Mouse (Mus musculus): ENCODE results near the gene Zfp503. TPM values are rescaled to one million over a fixed set of nuclear protein-coding genes. Genes with fewer than 3 reads are reported as not detected.
A peak's percentile ranks its signal among the peaks of the same experiment; 100 is the strongest.

Zfp503 gene
- polyA plus RNA-seq, 2 experiments: 0.43 to 0.77 TPM

DNA sequence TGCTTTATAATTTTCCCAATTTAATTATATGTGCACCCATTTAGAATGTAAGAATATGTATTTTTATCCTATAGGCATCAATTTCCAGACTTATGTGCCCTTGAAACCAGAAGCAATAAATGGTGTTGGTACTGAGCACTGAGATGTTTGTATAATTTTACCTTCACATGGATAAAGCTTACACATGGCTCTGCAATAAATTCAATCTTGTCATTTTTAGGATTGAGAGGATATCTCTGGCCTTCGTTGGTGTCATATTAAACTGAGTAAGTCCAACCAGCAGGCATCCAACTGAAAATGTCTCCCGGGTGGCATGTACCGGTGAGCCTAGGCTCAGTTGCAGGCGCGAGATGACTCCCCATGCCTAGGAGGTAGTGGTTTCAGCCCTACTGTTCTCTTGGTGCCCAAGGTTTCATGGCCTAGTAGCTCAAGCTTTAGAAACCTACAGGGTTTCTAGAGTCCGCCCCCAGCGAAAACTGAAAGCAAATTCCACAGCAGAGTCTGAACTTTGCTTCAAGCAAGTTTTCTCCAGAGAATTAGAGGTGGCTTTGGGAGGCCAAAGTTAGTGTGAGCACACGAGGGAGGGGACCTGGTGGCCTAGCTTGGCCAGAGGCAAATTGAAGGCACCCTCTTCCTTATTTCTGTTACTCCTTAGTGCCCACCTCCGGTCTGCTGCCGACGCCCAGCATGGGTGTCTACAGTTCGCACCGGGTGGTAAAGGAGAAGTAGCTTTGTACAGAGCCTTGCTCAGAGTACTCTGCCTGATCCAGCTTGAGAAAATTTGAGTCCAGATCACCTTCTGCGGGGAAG is 4.1 kb upstream of the Zfp503 start:
- peak overlapping the region in 1 of 2 experiments; percentile 51; a peak in 1 of 4 replicates for H3K4me3 ChIP-seq (ENCODE audit: insufficient read depth in 1 of 2, low read depth in 2 of 2, low read length in 2 of 2)
- no peak overlapping the region for H3K9ac ChIP-seq (replicated peaks)
- 15% methylated on average over 14 of the region's 14 CpGs for WGBS (ENCODE audit: insufficient replicate concordance)
- peak overlapping the region; percentile 68 for H3K4me2 ChIP-seq (ENCODE audit: low read depth)
- no peak overlapping the region for H3K27ac ChIP-seq
- no peak for TF ChIP-seq EP300 (IDR thresholded peaks at IDR 0.05; ENCODE audit: low read depth)
- TF ChIP-seq CTCF (IDR thresholded peaks at IDR 0.05; ENCODE audit: low read depth): no peak
- no peak for ATAC-seq (ENCODE audit: insufficient read depth)
- H3K4me1 ChIP-seq (replicated peaks; ENCODE audit: control insufficient read depth in 2 of 2, insufficient read depth in 2 of 2, low read length in 1 of 2): no peaks in the 10 kb centered on the region
- no peaks in the 10 kb centered on the region for H3K36me3 ChIP-seq (replicated peaks; ENCODE audit: control insufficient read depth, insufficient read depth, low read depth)
- DNase-seq (ENCODE audit: low read depth in 3 of 3, low spot score in 3 of 3): no peak
- H3K27me3 ChIP-seq (ENCODE audit: control insufficient read depth, insufficient read depth, low read length): peaks cover 77% of the 10 kb centered on the region
- no peaks in the 10 kb centered on the region for H3K9me3 ChIP-seq (ENCODE audit: control insufficient read depth, low read length)

DNA sequence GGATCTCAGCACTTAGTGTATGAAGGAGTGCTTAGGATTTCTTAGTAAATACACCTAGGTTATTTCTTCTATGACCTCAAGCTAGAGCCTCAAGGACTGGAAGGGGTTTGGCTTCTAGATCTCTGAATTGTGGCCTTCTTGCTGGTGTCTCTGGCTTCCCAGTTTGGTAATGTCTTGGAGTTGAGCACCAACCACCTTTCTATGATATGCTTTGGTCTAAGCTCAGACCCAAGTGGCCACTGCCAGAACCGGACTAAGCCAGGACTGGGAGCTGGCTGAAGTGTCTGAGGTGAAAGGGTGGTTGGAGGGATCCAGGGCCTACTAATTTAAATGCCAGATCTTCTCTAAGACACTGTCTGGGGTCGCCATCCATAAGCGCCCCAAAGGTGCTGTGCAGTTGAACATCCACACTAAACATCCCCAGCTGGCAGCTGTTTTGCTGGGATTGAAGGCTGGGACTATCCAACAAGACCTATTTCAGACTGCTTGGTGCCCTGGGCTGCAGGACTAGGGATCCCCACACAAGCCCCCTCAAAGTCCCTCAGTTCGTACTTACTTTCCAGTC is 3.0 kb upstream of the Zfp503 start:
- H3K4me3 ChIP-seq (ENCODE audit: insufficient read depth in 1 of 2, low read depth in 2 of 2, low read length in 2 of 2): no peak overlapping the region
- DNase-seq (ENCODE audit: low read depth in 3 of 3, low spot score in 3 of 3) (no peak), ATAC-seq (ENCODE audit: insufficient read depth) (no peak)
- TF ChIP-seq CTCF (IDR thresholded peaks at IDR 0.05; ENCODE audit: low read depth): no peak
- no peak for TF ChIP-seq EP300 (IDR thresholded peaks at IDR 0.05; ENCODE audit: low read depth)
- H3K27me3 ChIP-seq (ENCODE audit: control insufficient read depth, insufficient read depth, low read length): peaks cover 88% of the 10 kb centered on the region
- H3K27ac ChIP-seq: no peak overlapping the region
- H3K9me3 ChIP-seq (ENCODE audit: control insufficient read depth, low read length): no peaks in the 10 kb centered on the region
- WGBS (ENCODE audit: insufficient replicate concordance): 49% methylated on average over 4 of the region's 4 CpGs
- no peaks in the 10 kb centered on the region for H3K4me1 ChIP-seq (replicated peaks; ENCODE audit: control insufficient read depth in 2 of 2, insufficient read depth in 2 of 2, low read length in 1 of 2)
- no peaks in the 10 kb centered on the region for H3K36me3 ChIP-seq (replicated peaks; ENCODE audit: control insufficient read depth, insufficient read depth, low read depth)
- H3K4me2 ChIP-seq (ENCODE audit: low read depth): no peak overlapping the region
- H3K9ac ChIP-seq (replicated peaks): no peak overlapping the region

DNA sequence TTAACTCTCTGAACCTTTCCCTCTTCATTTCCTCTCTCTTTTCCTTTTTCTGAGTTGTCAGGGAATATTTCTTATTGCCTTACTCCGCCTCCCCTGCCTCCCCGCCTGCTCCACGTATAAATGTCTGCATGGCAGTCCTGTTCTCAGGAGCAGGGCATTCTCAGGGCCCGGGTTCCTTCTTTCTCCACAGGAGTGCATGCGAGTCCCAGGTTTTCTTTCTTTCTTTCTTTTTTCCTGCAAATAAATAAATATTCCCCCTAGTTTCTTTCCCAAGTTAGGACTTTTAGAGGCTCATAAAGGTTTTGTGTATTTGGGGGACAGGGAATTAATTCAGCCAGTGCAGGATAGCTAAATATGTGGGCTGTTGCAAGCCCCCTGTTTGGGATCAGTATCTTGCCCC is 2.5 kb upstream of the Zfp503 start:
- WGBS (ENCODE audit: insufficient replicate concordance): 38% methylated on average over 5 of the region's 5 CpGs
- Histone ChIP-seq H3K4me3 (ENCODE audit: insufficient read depth in 1 of 2, low read depth in 2 of 2, low read length in 2 of 2) (no peak overlapping the region), H3K36me3 (replicated peaks; ENCODE audit: control insufficient read depth, insufficient read depth, low read depth) (no peaks in the 10 kb centered on the region), H3K4me1 (replicated peaks; ENCODE audit: control insufficient read depth in 2 of 2, insufficient read depth in 2 of 2, low read length in 1 of 2) (no peaks in the 10 kb centered on the region), H3K4me2 (ENCODE audit: low read depth) (no peak overlapping the region), H3K27me3 (ENCODE audit: control insufficient read depth, insufficient read depth, low read length) (peaks cover 93% of the 10 kb centered on the region), H3K9ac (replicated peaks) (no peak overlapping the region), H3K27ac (no peak overlapping the region), H3K9me3 (ENCODE audit: control insufficient read depth, low read length) (no peaks in the 10 kb centered on the region)
- ATAC-seq (ENCODE audit: insufficient read depth) (no peak), DNase-seq (ENCODE audit: low read depth in 3 of 3, low spot score in 3 of 3) (no peak)
- TF ChIP-seq EP300 (IDR thresholded peaks at IDR 0.05; ENCODE audit: low read depth) (no peak), CTCF (IDR thresholded peaks at IDR 0.05; ENCODE audit: low read depth) (no peak)

GRCm38 (mm10) chr14:21991251-21991780 is 1.9 kb upstream of the Zfp503 start:
- DNase-seq (ENCODE audit: low read depth in 3 of 3, low spot score in 3 of 3): no peak
- H3K27ac ChIP-seq: no peak overlapping the region
- H3K9ac ChIP-seq (replicated peaks): no peak overlapping the region
- no peak overlapping the region for H3K4me3 ChIP-seq (ENCODE audit: insufficient read depth in 1 of 2, low read depth in 2 of 2, low read length in 2 of 2)
- no peak overlapping the region for H3K4me2 ChIP-seq (ENCODE audit: low read depth)
- no peaks in the 10 kb centered on the region for H3K9me3 ChIP-seq (ENCODE audit: control insufficient read depth, low read length)
- 8% methylated on average over 26 of the region's 26 CpGs for WGBS (ENCODE audit: insufficient replicate concordance)
- TF ChIP-seq EP300 (IDR thresholded peaks at IDR 0.05; ENCODE audit: low read depth): no peak
- TF ChIP-seq CTCF (IDR thresholded peaks at IDR 0.05; ENCODE audit: low read depth): no peak
- no peaks in the 10 kb centered on the region for H3K36me3 ChIP-seq (replicated peaks; ENCODE audit: control insufficient read depth, insufficient read depth, low read depth)
- no peaks in the 10 kb centered on the region for H3K4me1 ChIP-seq (replicated peaks; ENCODE audit: control insufficient read depth in 2 of 2, insufficient read depth in 2 of 2, low read length in 1 of 2)
- peaks cover 99% of the 10 kb centered on the region for H3K27me3 ChIP-seq (ENCODE audit: control insufficient read depth, insufficient read depth, low read length)
- no peak for ATAC-seq (ENCODE audit: insufficient read depth)

DNA sequence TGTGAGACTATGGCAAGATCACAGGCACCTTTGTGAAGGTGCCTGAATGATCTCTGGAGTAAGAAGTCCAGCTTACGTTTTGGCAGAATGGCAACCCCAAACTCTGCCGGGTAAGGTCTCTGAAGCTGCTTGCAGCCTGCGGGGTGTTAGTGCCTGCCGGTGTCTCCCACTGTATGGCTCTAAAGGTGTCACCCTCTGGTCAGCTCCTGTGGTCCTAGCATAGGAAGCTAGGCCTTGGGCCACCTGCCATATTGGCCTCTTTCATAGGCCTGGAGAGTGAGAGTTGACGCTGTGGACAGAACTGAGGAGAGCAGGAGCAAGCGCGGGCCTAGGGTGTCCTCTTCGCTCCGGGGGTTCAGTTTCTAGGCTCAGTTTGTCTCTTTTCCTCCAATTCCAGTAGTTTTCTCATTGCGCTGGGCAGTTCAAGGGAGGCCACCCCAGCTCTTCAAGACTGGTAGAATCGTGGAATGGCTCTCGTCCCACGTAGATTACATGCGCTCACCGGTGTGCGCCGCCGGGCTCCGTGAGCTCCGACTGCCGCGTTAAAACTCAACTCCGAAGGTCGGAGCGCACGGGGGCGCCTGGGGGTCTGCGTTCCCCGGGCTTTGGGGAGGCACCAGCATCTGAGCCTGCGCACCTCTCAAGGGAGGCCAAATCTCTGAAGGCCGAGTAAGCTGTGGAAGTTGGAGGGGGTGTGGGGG is 1.1 kb upstream of the Zfp503 start:
- no peak for TF ChIP-seq EP300 (IDR thresholded peaks at IDR 0.05; ENCODE audit: low read depth)
- no peak for TF ChIP-seq CTCF (IDR thresholded peaks at IDR 0.05; ENCODE audit: low read depth)
- 4% methylated on average over 31 of the region's 31 CpGs for WGBS (ENCODE audit: insufficient replicate concordance)
- ATAC-seq (ENCODE audit: insufficient read depth): no peak
- no peak for DNase-seq (ENCODE audit: low read depth in 3 of 3, low spot score in 3 of 3)
- no peak overlapping the region for H3K4me2 ChIP-seq (ENCODE audit: low read depth)
- no peaks in the 10 kb centered on the region for H3K36me3 ChIP-seq (replicated peaks; ENCODE audit: control insufficient read depth, insufficient read depth, low read depth)
- no peaks in the 10 kb centered on the region for H3K4me1 ChIP-seq (replicated peaks; ENCODE audit: control insufficient read depth in 2 of 2, insufficient read depth in 2 of 2, low read length in 1 of 2)
- no peak overlapping the region for H3K27ac ChIP-seq
- no peaks in the 10 kb centered on the region for H3K9me3 ChIP-seq (ENCODE audit: control insufficient read depth, low read length)
- H3K9ac ChIP-seq (replicated peaks): no peak overlapping the region
- H3K4me3 ChIP-seq (ENCODE audit: insufficient read depth in 1 of 2, low read depth in 2 of 2, low read length in 2 of 2): no peak overlapping the region
- H3K27me3 ChIP-seq (ENCODE audit: control insufficient read depth, insufficient read depth, low read length): peaks cover 100% of the 10 kb centered on the region
